Mouse (Mus musculus) T-helper 2 cell (primary cell): ENCODE data around the gene Me3.

ENCODE experiments used
- in situ Hi-C: fragments of 300-600 bp; cut with MboI, MseI; formaldehyde crosslinking; loops from one replicate; pipeline ENCODE4 v1.15.1; 2025; ENCODE audit warnings: high pct_unique_total_duplicates

Me3 gene

DNA sequence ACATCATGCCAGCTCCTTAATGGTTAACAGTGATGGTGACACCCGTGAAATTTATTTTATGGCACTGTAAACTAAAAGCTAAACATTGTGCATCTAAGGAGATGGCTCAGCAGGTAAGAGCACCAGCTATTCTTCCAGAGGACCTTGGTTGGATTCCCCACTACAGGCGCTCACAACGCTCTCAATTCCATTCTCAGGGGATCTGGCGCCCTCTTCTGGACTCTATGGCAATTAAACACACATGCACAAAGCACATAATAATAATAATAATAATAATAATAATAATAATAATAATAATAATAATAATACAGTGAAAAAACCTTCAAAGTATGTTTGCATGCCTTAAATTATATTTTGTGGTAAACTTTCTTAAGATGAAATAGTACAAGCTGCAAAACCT is 259.7 kb downstream of the Me3 start:
- in situ Hi-C loops = no loop called here

DNA sequence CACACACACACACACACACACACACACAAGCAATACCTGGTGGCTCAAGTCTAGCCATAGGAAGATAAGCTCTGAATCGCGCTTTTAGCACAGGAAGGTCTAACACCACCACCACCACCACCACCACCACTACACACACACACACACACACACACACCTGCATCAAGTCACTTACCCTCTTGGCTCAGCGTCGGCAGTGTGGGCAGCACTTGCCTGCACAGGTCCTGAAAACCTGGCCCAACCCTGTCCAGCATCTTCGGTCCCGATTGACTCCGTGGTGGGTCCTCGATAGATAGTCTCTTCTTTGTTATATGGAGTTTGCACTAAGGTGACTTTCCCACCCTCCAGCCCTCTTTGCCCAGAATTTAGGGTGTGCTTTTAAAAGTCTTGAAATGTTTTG is 270.8 kb downstream of the Me3 start:
- in situ Hi-C loops = no loop called here

DNA sequence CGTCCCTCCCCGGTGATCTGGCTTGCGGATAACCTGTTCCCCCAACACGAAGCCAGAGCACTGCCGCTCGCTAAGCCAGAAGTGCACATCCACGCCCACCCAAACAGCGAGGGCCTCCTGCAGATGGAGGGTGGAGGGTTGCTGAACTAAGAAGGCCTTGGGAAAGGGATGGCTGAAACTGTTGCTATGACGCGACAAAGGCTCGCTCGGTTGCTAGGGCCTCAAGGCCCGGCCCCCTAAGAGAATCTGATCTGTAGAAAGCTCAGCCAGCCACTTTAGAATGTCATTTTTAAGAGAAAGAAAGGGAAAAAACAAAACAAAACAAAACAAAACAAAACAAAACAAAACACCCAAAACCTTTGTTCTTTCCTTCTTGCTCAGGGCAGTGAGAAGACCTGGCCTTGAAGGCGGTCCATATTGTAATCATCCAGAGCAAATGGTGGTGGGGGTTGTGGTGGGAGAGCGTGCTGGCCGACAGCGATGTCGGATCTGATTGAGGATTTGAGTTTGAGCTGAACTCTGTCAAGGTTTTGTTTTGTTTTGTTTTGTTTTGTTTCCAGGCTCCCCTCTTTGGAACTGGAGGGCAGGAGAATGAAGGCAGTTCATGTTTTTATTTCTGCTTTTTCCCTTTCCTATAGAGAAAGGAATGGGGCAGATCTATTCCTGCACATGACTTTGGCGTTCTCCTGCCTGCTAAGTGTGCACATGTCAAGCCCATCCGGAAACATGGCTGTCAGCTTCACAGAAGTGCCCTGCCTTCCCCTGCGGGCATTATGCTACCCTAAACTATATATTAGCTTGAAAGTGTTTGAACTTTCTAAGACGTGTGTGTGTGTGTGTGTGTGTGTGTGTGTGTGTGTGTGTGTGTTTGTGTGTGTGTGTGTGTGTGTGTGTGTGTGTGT is 271.5 kb downstream of the Me3 start, which contains the start of gene Ccdc81:
TSS of gene Ccdc81 (minus strand) at position 188 of the 902 bp plus-strand sequence.
- in situ Hi-C loops = no loop called here
